Mouse (Mus musculus) CH12.LX (cell line): ENCODE results near the gene Gng8. TPM values are rescaled to one million over a fixed set of nuclear protein-coding genes. Genes with fewer than 3 reads are reported as not detected.
A peak's percentile ranks its signal among the peaks of the same experiment; 100 is the strongest.

Source experiments
- DNase-seq: peaks from one replicate; pipeline ENCODE4 v3.0.0-alpha.2; 2013; ENCODE audit errors: extremely low read depth
- H3K27ac ChIP-seq: 2 replicates; pipeline ENCODE4 v1.5.1; 2012; ENCODE audit warnings: low read depth, mild to moderate bottlenecking, control low read depth, moderate library complexity; ENCODE audit not compliant: insufficient read depth
- H3K27me3 ChIP-seq: replicated peaks from 2 replicates; pipeline ENCODE3; 2012; ENCODE audit warnings: inconsistent platforms
- H3K36me3 ChIP-seq, 2 experiments: replicated peaks in 1 of 2; 2 replicates each; pipeline versions ENCODE3 to v1.6.1; 2012; ENCODE audit warnings: inconsistent platforms in 1 of 2, low read length in 1 of 2, mild to moderate bottlenecking in 1 of 2, mixed read lengths in 1 of 2, moderate library complexity in 1 of 2; ENCODE audit not compliant: control insufficient read depth in 1 of 2, insufficient read depth in 1 of 2
- H3K4me1 ChIP-seq, 2 experiments: 2 replicates each; pipeline ENCODE4 v1.6.1; 2012; ENCODE audit warnings: inconsistent platforms in 1 of 2, moderate library complexity in 1 of 2; ENCODE audit not compliant: insufficient read depth in 2 of 2, control insufficient read depth in 1 of 2
- H3K4me2 ChIP-seq: 2 replicates; pipeline ENCODE4 v1.6.1; 2012; ENCODE audit warnings: low read depth, mild to moderate bottlenecking, control low read depth; ENCODE audit not compliant: poor library complexity, insufficient read depth, severe bottlenecking
- H3K4me3 ChIP-seq, 3 experiments: fragments of 150-350 bp in 1 of 3; sonication (generic) in 1 of 3; replicated peaks in 1 of 3; 2 replicates each; pipeline versions ENCODE3 to v1.5.1; 2011 to 2012; ENCODE audit warnings: low read depth in 2 of 3, low read length in 2 of 3, mild to moderate bottlenecking in 2 of 3, moderate library complexity in 2 of 3, control low read depth in 1 of 3, improper control_type of control experiment in 1 of 3, inconsistent platforms in 1 of 3, mixed read lengths in 1 of 3; ENCODE audit not compliant: poor library complexity in 1 of 3
- H3K79me2 ChIP-seq: replicated peaks from 2 replicates; pipeline ENCODE4 v1.6.1; 2012; ENCODE audit warnings: mild to moderate bottlenecking, moderate library complexity; ENCODE audit not compliant: control insufficient read depth, poor library complexity, insufficient read depth, severe bottlenecking; ENCODE audit errors: extremely low read depth
- H3K9ac ChIP-seq: 2 replicates; pipeline ENCODE4 v1.6.1; 2012; ENCODE audit warnings: low read depth, mild to moderate bottlenecking, control low read depth, moderate library complexity; ENCODE audit not compliant: insufficient read depth
- H3K9me3 ChIP-seq: replicated peaks from 2 replicates; pipeline ENCODE3; 2012; ENCODE audit warnings: low read length, inconsistent platforms, mixed read lengths
- BHLHE40 ChIP-seq: IDR thresholded peaks from 2 replicates; pipeline ENCODE4 v1.6.1; 2011; ENCODE audit warnings: mild to moderate bottlenecking, low read depth, low read length, improper control_type of control experiment
- CHD2 ChIP-seq: IDR thresholded peaks from 2 replicates; pipeline ENCODE4 v1.6.1; 2011; ENCODE audit warnings: low read length, improper control_type of control experiment
- CTCF ChIP-seq, 2 experiments: IDR thresholded peaks in 1 of 2; conservative IDR thresholded peaks in 1 of 2; 2 replicates each; pipeline ENCODE4 v1.5.1; 2011 to 2012; ENCODE audit warnings: low read depth in 2 of 2, low read length in 2 of 2, improper control_type of control experiment in 1 of 2, inconsistent platforms in 1 of 2, mild to moderate bottlenecking in 1 of 2, moderate library complexity in 1 of 2
- E2F4 ChIP-seq: IDR thresholded peaks from 2 replicates; pipeline ENCODE4 v1.6.1; 2011; ENCODE audit warnings: low read depth, low read length, improper control_type of control experiment; ENCODE audit not compliant: insufficient replicate concordance
- ETS1 ChIP-seq: conservative IDR thresholded peaks from 2 replicates; pipeline ENCODE4 v1.6.1; 2012; ENCODE audit warnings: low read depth, mild to moderate bottlenecking, inconsistent platforms, low read length, improper control_type of control experiment, moderate library complexity
- GABPA ChIP-seq: IDR thresholded peaks from 2 replicates; pipeline ENCODE4 v1.6.1; 2012; ENCODE audit warnings: low read depth, low read length, improper control_type of control experiment, inconsistent platforms; ENCODE audit not compliant: insufficient replicate concordance
- IRF4 ChIP-seq: IDR thresholded peaks from 2 replicates; pipeline ENCODE4 v1.6.1; 2014; ENCODE audit warnings: low read depth, mild to moderate bottlenecking, inconsistent platforms, low read length, improper control_type of control experiment
- JUND ChIP-seq: conservative IDR thresholded peaks from 2 replicates; pipeline ENCODE4 v1.6.1; 2011; ENCODE audit warnings: low read depth, low read length, improper control_type of control experiment
- KAT2A ChIP-seq: IDR thresholded peaks from 2 replicates; pipeline ENCODE4 v1.6.1; 2012; ENCODE audit warnings: low read length, improper control_type of control experiment, inconsistent platforms; ENCODE audit not compliant: insufficient replicate concordance
- MAX ChIP-seq: IDR thresholded peaks from 2 replicates; pipeline ENCODE4 v1.6.1; 2011; ENCODE audit warnings: low read length, improper control_type of control experiment
- MAZ ChIP-seq: IDR thresholded peaks from 2 replicates; pipeline ENCODE4 v1.6.1; 2012; ENCODE audit warnings: low read depth, mild to moderate bottlenecking, inconsistent platforms, low read length, improper control_type of control experiment, moderate library complexity
- MEF2A ChIP-seq: IDR thresholded peaks from 2 replicates; pipeline ENCODE4 v1.6.1; 2014; ENCODE audit warnings: low read depth, mild to moderate bottlenecking, inconsistent platforms, low read length, improper control_type of control experiment, borderline replicate concordance
- MYC ChIP-seq: IDR thresholded peaks from 2 replicates; pipeline ENCODE4 v1.6.1; 2011; ENCODE audit warnings: low read depth, mild to moderate bottlenecking, improper control_type of control experiment, low read length
- NELFE ChIP-seq: IDR thresholded peaks from 2 replicates; pipeline ENCODE4 v1.6.1; 2011; ENCODE audit warnings: low read depth, low read length, improper control_type of control experiment
- PAX5 ChIP-seq: IDR thresholded peaks from 2 replicates; pipeline ENCODE4 v1.6.1; 2012; ENCODE audit warnings: low read length, inconsistent platforms, mixed read lengths
- POLR2A ChIP-seq: IDR thresholded peaks from 2 replicates; pipeline ENCODE4 v1.6.1; 2011; ENCODE audit warnings: low read depth, mild to moderate bottlenecking, improper control_type of control experiment, low read length
- RAD21 ChIP-seq: IDR thresholded peaks from 2 replicates; pipeline ENCODE4 v1.6.1; 2011; ENCODE audit warnings: low read depth, mild to moderate bottlenecking, low read length, improper control_type of control experiment, moderate library complexity
- SIN3A ChIP-seq: IDR thresholded peaks from 2 replicates; pipeline ENCODE4 v1.6.1; 2012; ENCODE audit warnings: low read length, improper control_type of control experiment, inconsistent platforms
- SMC3 ChIP-seq: IDR thresholded peaks from 2 replicates; pipeline ENCODE4 v1.6.1; 2011; ENCODE audit warnings: low read depth, low read length, improper control_type of control experiment
- TCF12 ChIP-seq: IDR thresholded peaks from 2 replicates; pipeline ENCODE4 v1.6.1; 2014; ENCODE audit warnings: low read depth, mild to moderate bottlenecking, inconsistent platforms, low read length, improper control_type of control experiment
- UBTF ChIP-seq: IDR thresholded peaks from 2 replicates; pipeline ENCODE4 v1.6.1; 2012; ENCODE audit warnings: low read depth, mild to moderate bottlenecking, inconsistent platforms, low read length, improper control_type of control experiment, moderate library complexity
- USF1 ChIP-seq: IDR thresholded peaks from 2 replicates; pipeline ENCODE4 v1.6.1; 2014; ENCODE audit warnings: low read depth, mild to moderate bottlenecking, inconsistent platforms, low read length, improper control_type of control experiment
- ZC3H11A ChIP-seq: IDR thresholded peaks from 2 replicates; pipeline ENCODE4 v1.6.1; 2012; ENCODE audit warnings: low read depth, mild to moderate bottlenecking, inconsistent platforms, low read length, improper control_type of control experiment
- ZKSCAN1 ChIP-seq: IDR thresholded peaks from 2 replicates; pipeline ENCODE4 v1.6.1; 2012; ENCODE audit warnings: low read depth, inconsistent platforms, low read length, improper control_type of control experiment, borderline replicate concordance
- ZMIZ1 ChIP-seq: IDR thresholded peaks from 2 replicates; pipeline ENCODE4 v1.6.1; 2012; ENCODE audit warnings: low read depth, mild to moderate bottlenecking, inconsistent platforms, low read length, improper control_type of control experiment
- ZNF384 ChIP-seq: IDR thresholded peaks from 2 replicates; pipeline ENCODE4 v1.6.1; 2012; ENCODE audit warnings: low read depth, low read length, improper control_type of control experiment, inconsistent platforms
- dilution Hi-C: fragments of 300-500 bp; cut with MboI; formaldehyde crosslinking; loops from 2 replicates; pipeline ENCODE4 v1.14.3; 2020; ENCODE audit warnings: low sequenced_read_pairs; ENCODE audit not compliant: extremely low pct_unique_long_range_greater_than_20kb, extremely low pct_ligation_motif_present
- in situ Hi-C: fragments of 300-500 bp; cut with MboI; formaldehyde crosslinking; loops from 3 replicates; pipeline ENCODE4 v1.14.3; 2019; ENCODE audit warnings: low sequenced_read_pairs, low pct_ligation_motif_present, low pct_unique_long_range_greater_than_20kb, mixed read lengths
- polyA plus RNA-seq: library from polyadenylated mRNA; unstranded; fragments of >175 nt; gene quantifications from 2 replicates; pipeline ENCODE4 v1.2.1, GENCODE M21; 2012; ENCODE audit warnings: low read depth; ENCODE audit not compliant: insufficient read length
- total RNA-seq, 2 experiments: library from RNA; depleted of rRNA; stranded (reverse); fragments of 300-350 nt in 1 of 2; fragments of >200 nt in 1 of 2; gene quantifications; 2 replicates each; pipeline ENCODE4 v1.2.3; 2012 to 2014

Gene Gng8
- total and polyA plus RNA-seq, 3 experiments: 0.25 to 2.4 TPM; not detected in 1

GRCm38 (mm10) chr7:16911904-16912303, 20.3 kb downstream of the Gng8 start:
- H3K27me3 ChIP-seq: no peaks in the 10 kb centered on the region
- no peaks in the 10 kb centered on the region for H3K9me3 ChIP-seq
- no peak overlapping the region for H3K9ac ChIP-seq
- no peak overlapping the region for H3K27ac ChIP-seq
- DNase-seq: no peak
- no peak overlapping the region for H3K4me3 ChIP-seq
- peaks cover 17 to 42% of the 10 kb centered on the region in 2 experiments for H3K4me1 ChIP-seq
- H3K4me2 ChIP-seq: no peak overlapping the region
- dilution Hi-C loops (no loop called here), in situ Hi-C loops (no loop called here)
- no peaks in the 10 kb centered on the region for H3K79me2 ChIP-seq
- peaks cover 30 to 74% of the 10 kb centered on the region in 2 experiments for H3K36me3 ChIP-seq
- TF ChIP-seq IRF4 (no peak), TCF12 (no peak), CTCF (conservative IDR thresholded peaks at IDR 0.05 in 1 of 2, IDR thresholded peaks at IDR 0.05 in 1 of 2; ENCODE audit: low read depth in 2 of 2, low read length in 2 of 2) (peak in 1 of 2 experiments; percentile 9; a peak in 1 of 4 replicates), ETS1 (no peak), ZNF384 (no peak)

- no peak overlapping the region for H3K4me2 ChIP-seq
- TF ChIP-seq KAT2A: no peak
- no peak for TF ChIP-seq ETS1
- TF ChIP-seq SIN3A: no peak
- no peak for TF ChIP-seq USF1
- TF ChIP-seq NELFE: no peak
- no peak for TF ChIP-seq MAX
- no peak for TF ChIP-seq MYC
- TF ChIP-seq POLR2A: no peak
- no peak for TF ChIP-seq ZNF384
- TF ChIP-seq SMC3: no peak
- TF ChIP-seq JUND: no peak
- TF ChIP-seq PAX5: no peak
Observed at GRCm38 (mm10) chr7:16912360-16912759, 20.8 kb downstream of the Gng8 start.

GRCm38 (mm10) chr7:16913806-16914452, 22.3 kb downstream of the Gng8 start:
- no peaks in the 10 kb centered on the region for H3K9me3 ChIP-seq
- no peaks in the 10 kb centered on the region for H3K79me2 ChIP-seq
- H3K9ac ChIP-seq: no peak overlapping the region
- H3K4me2 ChIP-seq: no peak overlapping the region
- in situ Hi-C loops (no loop called here), dilution Hi-C loops (no loop called here)
- no peak overlapping the region for H3K27ac ChIP-seq
- peaks cover 5 to 35% of the 10 kb centered on the region in 2 experiments for H3K4me1 ChIP-seq
- no peak overlapping the region for H3K4me3 ChIP-seq
- H3K36me3 ChIP-seq: peaks cover 46 to 89% of the 10 kb centered on the region in 2 experiments
- DNase-seq: peak; percentile 76
- H3K27me3 ChIP-seq: no peaks in the 10 kb centered on the region
- TF ChIP-seq ZMIZ1 (peak; percentile 26; the same call in 1 of the 2 replicates), MYC (no peak), ZKSCAN1 (no peak), POLR2A (no peak), GABPA (no peak), SMC3 (peak; percentile 89), ZC3H11A (no peak), BHLHE40 (no peak), CHD2 (no peak; the same call in 1 of the 2 replicates), E2F4 (no peak), MAZ (no peak), MEF2A (no peak; the same call in 1 of the 2 replicates), SIN3A (no peak), UBTF (no peak), RAD21 (peak; percentile 92)

More at GRCm38 (mm10) chr7:16912360-16912759, 20.8 kb downstream of the Gng8 start:
- no peak overlapping the region for H3K27ac ChIP-seq
- no peak overlapping the region for H3K9ac ChIP-seq
- dilution Hi-C loops (no loop called here), in situ Hi-C loops (no loop called here)
- no peaks in the 10 kb centered on the region for H3K27me3 ChIP-seq
- no peaks in the 10 kb centered on the region for H3K79me2 ChIP-seq
- no peak overlapping the region for H3K4me3 ChIP-seq
- peaks cover 35 to 78% of the 10 kb centered on the region in 2 experiments for H3K36me3 ChIP-seq
- H3K9me3 ChIP-seq: no peaks in the 10 kb centered on the region
- H3K4me1 ChIP-seq: peaks cover 12 to 41% of the 10 kb centered on the region in 2 experiments
- DNase-seq: no peak
